Mouse (Mus musculus): ENCODE measurements around the gene Ptprn2. TPM values are rescaled to one million over a fixed set of nuclear protein-coding genes. Genes with fewer than 3 reads are reported as not detected.

Gene Ptprn2
- polyA plus RNA-seq, 1 experiment, result 0.37 TPM

GRCm38 (mm10) chr12:116621325-116622040 is 136.0 kb downstream of the Ptprn2 start:
- Histone ChIP-seq H3K4me3 (ENCODE audit: low read depth, low read length) (no peak overlapping the region), H3K27me3 (ENCODE audit: control insufficient read depth, insufficient read depth, low read length, poor library complexity, severe bottlenecking) (no peaks in the 10 kb centered on the region; the same call in 1 of the 2 replicates), H3K27ac (ENCODE audit: insufficient read depth, low read length) (no peak overlapping the region), H3K9ac (ENCODE audit: low read depth, poor library complexity, severe bottlenecking) (no peak overlapping the region), H3K4me1 (ENCODE audit: control insufficient read depth, insufficient read depth, low read length) (no peaks in the 10 kb centered on the region), H3K9me3 (replicated peaks; ENCODE audit: control insufficient read depth, insufficient read depth, low read length, poor library complexity, severe bottlenecking) (no peaks in the 10 kb centered on the region), H3K36me3 (ENCODE audit: control insufficient read depth, insufficient read depth, low read length, poor library complexity, severe bottlenecking) (no peaks in the 10 kb centered on the region)
- TF ChIP-seq CTCF (IDR thresholded peaks at IDR 0.05; ENCODE audit: low read depth, low read length) (no peak), EP300 (IDR thresholded peaks at IDR 0.05; ENCODE audit: insufficient read depth, low read depth, low read length) (no peak)

- Histone ChIP-seq H3K27ac (ENCODE audit: insufficient read depth, low read length) (no peak overlapping the region), H3K9me3 (replicated peaks; ENCODE audit: control insufficient read depth, insufficient read depth, low read length, poor library complexity, severe bottlenecking) (no peaks in the 10 kb centered on the region), H3K9ac (ENCODE audit: low read depth, poor library complexity, severe bottlenecking) (no peak overlapping the region), H3K27me3 (ENCODE audit: control insufficient read depth, insufficient read depth, low read length, poor library complexity, severe bottlenecking) (no peaks in the 10 kb centered on the region; the same call in 1 of the 2 replicates), H3K4me3 (ENCODE audit: low read depth, low read length) (no peak overlapping the region), H3K4me1 (ENCODE audit: control insufficient read depth, insufficient read depth, low read length) (no peaks in the 10 kb centered on the region), H3K36me3 (ENCODE audit: control insufficient read depth, insufficient read depth, low read length, poor library complexity, severe bottlenecking) (no peaks in the 10 kb centered on the region)
- TF ChIP-seq CTCF (IDR thresholded peaks at IDR 0.05; ENCODE audit: low read depth, low read length), result no peak
- TF ChIP-seq EP300 (IDR thresholded peaks at IDR 0.05; ENCODE audit: insufficient read depth, low read depth, low read length), result no peak
- TF ChIP-seq POLR2A (IDR thresholded peaks at IDR 0.05; ENCODE audit: insufficient read depth, low read length), result no peak
Measured at GRCm38 (mm10) chr12:116622665-116623387, 137.3 kb downstream of the Ptprn2 start.

- H3K9me3 ChIP-seq (replicated peaks; ENCODE audit: control insufficient read depth, insufficient read depth, low read length, poor library complexity, severe bottlenecking), result no peaks in the 10 kb centered on the region
Measured at GRCm38 (mm10) chr12:116625391-116626281, 140.1 kb downstream of the Ptprn2 start.

GRCm38 (mm10) chr12:116628992-116629391 is 143.5 kb downstream of the Ptprn2 start:
- TF ChIP-seq CTCF (IDR thresholded peaks at IDR 0.05; ENCODE audit: low read depth, low read length) (no peak), EP300 (IDR thresholded peaks at IDR 0.05; ENCODE audit: insufficient read depth, low read depth, low read length) (no peak), POLR2A (IDR thresholded peaks at IDR 0.05; ENCODE audit: insufficient read depth, low read length) (no peak)
- H3K27me3 ChIP-seq (ENCODE audit: control insufficient read depth, insufficient read depth, low read length, poor library complexity, severe bottlenecking), result no peaks in the 10 kb centered on the region
- H3K27ac ChIP-seq (ENCODE audit: insufficient read depth, low read length), result no peak overlapping the region
- H3K4me1 ChIP-seq (ENCODE audit: control insufficient read depth, insufficient read depth, low read length), result no peaks in the 10 kb centered on the region
- H3K4me3 ChIP-seq (ENCODE audit: low read depth, low read length), result no peak overlapping the region
- H3K36me3 ChIP-seq (ENCODE audit: control insufficient read depth, insufficient read depth, low read length, poor library complexity, severe bottlenecking), result no peaks in the 10 kb centered on the region
- no peak overlapping the region for H3K9ac ChIP-seq (ENCODE audit: low read depth, poor library complexity, severe bottlenecking)
- no peaks in the 10 kb centered on the region for H3K9me3 ChIP-seq (replicated peaks; ENCODE audit: control insufficient read depth, insufficient read depth, low read length, poor library complexity, severe bottlenecking)

More at GRCm38 (mm10) chr12:116625391-116626281, 140.1 kb downstream of the Ptprn2 start:
- Histone ChIP-seq H3K4me3 (ENCODE audit: low read depth, low read length) (no peak overlapping the region), H3K27ac (ENCODE audit: insufficient read depth, low read length) (no peak overlapping the region), H3K36me3 (ENCODE audit: control insufficient read depth, insufficient read depth, low read length, poor library complexity, severe bottlenecking) (no peaks in the 10 kb centered on the region), H3K4me1 (ENCODE audit: control insufficient read depth, insufficient read depth, low read length) (no peaks in the 10 kb centered on the region), H3K9ac (ENCODE audit: low read depth, poor library complexity, severe bottlenecking) (no peak overlapping the region), H3K27me3 (ENCODE audit: control insufficient read depth, insufficient read depth, low read length, poor library complexity, severe bottlenecking) (no peaks in the 10 kb centered on the region; the same call in 1 of the 2 replicates)
- no peak for TF ChIP-seq POLR2A (IDR thresholded peaks at IDR 0.05; ENCODE audit: insufficient read depth, low read length)
- TF ChIP-seq CTCF (IDR thresholded peaks at IDR 0.05; ENCODE audit: low read depth, low read length), result no peak
- TF ChIP-seq EP300 (IDR thresholded peaks at IDR 0.05; ENCODE audit: insufficient read depth, low read depth, low read length), result no peak

- Histone ChIP-seq H3K4me1 (ENCODE audit: control insufficient read depth, insufficient read depth, low read length) (peaks cover 2% of the 10 kb centered on the region), H3K27ac (ENCODE audit: insufficient read depth, low read length) (no peak overlapping the region), H3K4me3 (ENCODE audit: low read depth, low read length) (no peak overlapping the region), H3K9ac (ENCODE audit: low read depth, poor library complexity, severe bottlenecking) (no peak overlapping the region), H3K9me3 (replicated peaks; ENCODE audit: control insufficient read depth, insufficient read depth, low read length, poor library complexity, severe bottlenecking) (no peaks in the 10 kb centered on the region), H3K36me3 (ENCODE audit: control insufficient read depth, insufficient read depth, low read length, poor library complexity, severe bottlenecking) (no peaks in the 10 kb centered on the region), H3K27me3 (ENCODE audit: control insufficient read depth, insufficient read depth, low read length, poor library complexity, severe bottlenecking) (peaks cover 1% of the 10 kb centered on the region; the same call in 1 of the 2 replicates)
- TF ChIP-seq CTCF (IDR thresholded peaks at IDR 0.05; ENCODE audit: low read depth, low read length) (no peak), POLR2A (IDR thresholded peaks at IDR 0.05; ENCODE audit: insufficient read depth, low read length) (no peak), EP300 (IDR thresholded peaks at IDR 0.05; ENCODE audit: insufficient read depth, low read depth, low read length) (no peak)
Measured at GRCm38 (mm10) chr12:116637498-116637897, 152.0 kb downstream of the Ptprn2 start.

All from ES-Bruce4 (cell line).